Mouse (Mus musculus) lung, postnatal 0 days (tissue): ENCODE data around the gene Txn2. TPM values are rescaled to one million over a fixed set of nuclear protein-coding genes. Genes with fewer than 3 reads are reported as not detected.

Source experiments
- ATAC-seq: fragments of 200-750 bp; cut with Nextera tagmentation; 2 replicates; pipeline ENCODE4 v1.8.0; 2017; ENCODE audit warnings: moderate library complexity
- DNase-seq: peaks from one replicate; pipeline ENCODE4 v3.0.0-alpha.2; 2016; ENCODE audit warnings: low spot score
- H3K27ac ChIP-seq: fragments of 300-500 bp; sonication (generic); 2 replicates; pipeline ENCODE4 v1.5.1; 2014; ENCODE audit warnings: antibody characterized with exemption, mild to moderate bottlenecking, low read length, mixed read lengths
- H3K27me3 ChIP-seq: fragments of 300-500 bp; sonication (generic); replicated peaks from 2 replicates; pipeline ENCODE4 v1.6.1; 2014; ENCODE audit warnings: low read length, mixed read lengths; ENCODE audit not compliant: insufficient read depth
- H3K36me3 ChIP-seq: fragments of 300-500 bp; sonication (generic); 2 replicates; pipeline ENCODE4 v1.6.1; 2014; ENCODE audit warnings: low read length, mixed read lengths; ENCODE audit not compliant: insufficient read depth
- H3K4me1 ChIP-seq: fragments of 300-500 bp; sonication (generic); 2 replicates; pipeline ENCODE4 v1.6.1; 2014; ENCODE audit warnings: antibody characterized with exemption, low read depth, low read length, mixed read lengths; ENCODE audit not compliant: insufficient read depth
- H3K4me2 ChIP-seq: fragments of 300-500 bp; sonication (generic); replicated peaks from 2 replicates; pipeline ENCODE4 v1.6.1; 2014; ENCODE audit warnings: low read depth, mild to moderate bottlenecking, low read length, moderate library complexity, mixed read lengths
- H3K4me3 ChIP-seq: fragments of 300-500 bp; sonication (generic); 2 replicates; pipeline ENCODE4 v1.5.1; 2014; ENCODE audit warnings: low read depth, low read length
- H3K9ac ChIP-seq: fragments of 300-500 bp; sonication (generic); replicated peaks from 2 replicates; pipeline ENCODE4 v1.6.1; 2014; ENCODE audit warnings: low read depth, mild to moderate bottlenecking
- H3K9me3 ChIP-seq: fragments of 300-500 bp; sonication (generic); 2 replicates; pipeline ENCODE4 v1.6.1; 2016; ENCODE audit warnings: low read length, mixed read lengths
- CTCF ChIP-seq: IDR thresholded peaks from 2 replicates; pipeline ENCODE4 v1.5.1; 2016; ENCODE audit warnings: antibody characterized with exemption, mild to moderate bottlenecking
- EP300 ChIP-seq: IDR thresholded peaks from 2 replicates; pipeline ENCODE4 v1.6.1; 2016; ENCODE audit warnings: antibody characterized with exemption, mild to moderate bottlenecking, control low read depth
- WGBS: fragments of 180-500 bp; shearing (Covaris S2); extraction: QIAGEN DNeasy Blood & Tissue Kit; methylation state at CpG from one replicate; pipeline ENCODE4 v1.1.7; 2014; 5-methylcytosine and 5-hydroxymethylcytosine counted together
- polyA plus RNA-seq: library from polyadenylated mRNA; unstranded; fragments of >200 nt; fragmentation: Nextera tagmentation; extraction: Ambion mirVana; gene quantifications from 2 replicates; pipeline ENCODE4 v1.2.1, GENCODE M21; 2015

Gene Txn2
- polyA plus RNA-seq, 1 experiment from 2014 or later: 122 TPM

DNA sequence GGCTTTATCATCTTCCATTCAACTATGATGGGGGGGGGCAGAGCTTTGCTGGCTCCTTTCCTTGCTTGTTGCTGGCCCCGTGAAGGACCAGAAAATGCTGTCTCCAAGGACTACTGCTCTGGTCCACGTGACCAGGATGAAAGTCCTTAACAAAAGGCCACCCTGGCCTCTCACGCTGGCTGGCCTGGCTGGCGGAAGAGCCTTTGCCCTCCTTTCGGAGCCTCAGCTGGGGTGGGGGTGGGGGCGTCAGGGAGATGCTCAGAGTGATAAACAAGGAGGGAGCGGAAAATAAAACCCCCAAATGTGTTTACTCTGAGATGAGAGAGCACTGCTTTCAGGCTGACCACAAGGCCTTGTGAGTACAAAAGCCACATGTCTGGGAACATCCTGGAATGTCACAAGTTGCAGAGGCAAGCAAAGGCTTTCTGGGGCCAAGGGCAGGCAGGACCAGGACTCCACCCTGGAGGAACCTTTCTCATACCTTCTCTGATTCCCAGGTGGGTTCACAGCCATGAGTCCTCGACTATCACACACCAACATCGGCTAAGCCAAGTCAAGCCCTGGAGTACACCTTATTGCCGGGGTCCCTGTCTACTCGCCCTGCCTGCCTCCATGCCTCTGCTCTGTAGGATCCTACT, 62.1 kb downstream of the Txn2 start:
- Histone ChIP-seq H3K4me2 (no peak overlapping the region), H3K9ac (no peak overlapping the region), H3K4me3 (no peak overlapping the region), H3K27me3 (no peaks in the 10 kb centered on the region), H3K27ac (no peak overlapping the region), H3K4me1 (no peaks in the 10 kb centered on the region; the same call in 1 of the 2 replicates), H3K9me3 (no peaks in the 10 kb centered on the region), H3K36me3 (no peaks in the 10 kb centered on the region)
- ATAC-seq (peak; percentile 57), DNase-seq (no peak)
- 43% methylated on average over 11 of the region's 11 CpGs for WGBS
- no peak for TF ChIP-seq CTCF
- TF ChIP-seq EP300: no peak

Other genes starting within 250 kb of the Txn2 start
- 0.10 TPM in 1 of 2 replicates, not detected in the other for gene Apol7e, start 230.1 kb downstream of the Txn2 start, polyA plus RNA-seq
- 0.14 and 0.31 TPM in 2 replicates for gene Apol9b, start 200.0 kb downstream of the Txn2 start, polyA plus RNA-seq
- 0.06 and 0.26 TPM in 2 replicates for gene Apol8, start 172.0 kb downstream of the Txn2 start, polyA plus RNA-seq
- 59.3 and 67.3 TPM in 2 replicates for gene Myh9, start 86.8 kb downstream of the Txn2 start, polyA plus RNA-seq
- 0.21 and 0.24 TPM in 2 replicates for gene Foxred2, start 27.7 kb upstream of the Txn2 start, polyA plus RNA-seq
- gene Eif3d, start 41.8 kb upstream of the Txn2 start, polyA plus RNA-seq: 82.4 and 95.8 TPM in 2 replicates
- not detected in 2 replicates for gene Cacng2, start 191.0 kb upstream of the Txn2 start, polyA plus RNA-seq
- gene Ift27, start 245.1 kb upstream of the Txn2 start, polyA plus RNA-seq: 61.6 and 62.2 TPM in 2 replicates